ENCODE assay signal across 19 mouse cellular contexts in genomic region chr11:5856479-5857130, GRCm38 (mm10). TPM values are rescaled to one million over a fixed set of nuclear protein-coding genes. Genes with fewer than 3 reads are reported as not detected.
A peak's percentile ranks its signal among the peaks of the same experiment; 100 is the strongest.
DNase-seq lines count a peak whose midpoint lies in the region; ATAC-seq and TF ChIP-seq lines count a peak whose summit lies in the region.
"Had no signal": no experiment of that assay in that cellular context is flagged by ENCODE, and none has a peak within 500 bp of the region (broad histone marks: within the 10 kb centered on the region; RNA-seq: fewer than 3 reads in every experiment).

No protein-coding gene starts in this region.

- TF ChIP-seq CTCF in left cerebral cortex, adult 2 months (IDR thresholded peaks at IDR 0.05) = no peak
- TF ChIP-seq CTCF in embryonic fibroblast, embryonic 13.5 days (IDR thresholded peaks at IDR 0.05; ENCODE audit: borderline replicate concordance, insufficient read depth, low read length) = no peak
- TF ChIP-seq CTCF in stomach, postnatal 0 days (IDR thresholded peaks at IDR 0.05; ENCODE audit: low read depth) = no peak

- H3K27me3 ChIP-seq in stomach, postnatal 0 days (ENCODE audit: control insufficient read depth, insufficient read depth, low read length) = no peaks in the 10 kb centered on the region

- H3K4me2 ChIP-seq in stomach, postnatal 0 days (replicated peaks; ENCODE audit: low read depth) = no peak overlapping the region
- H3K4me2 ChIP-seq: lung, embryonic 15.5 days; midbrain, embryonic 11.5 days had no signal

- 82% methylated on average over 8 of the region's 8 CpGs for WGBS in stomach, postnatal 0 days

- intact Hi-C loops in gastrocnemius, postnatal 14 days (cut with DNase I; ENCODE audit: low total_unique reads) = no loop called here
- intact Hi-C loops in left cerebral cortex, adult 2 months (cut with DNase I) = no loop called here
- intact Hi-C loops in left cerebral cortex, postnatal 36 days (cut with DNase I) = no loop called here

- H3K27ac ChIP-seq in left cerebral cortex, adult 2 months = peak overlapping the region; percentile 60
- H3K27ac ChIP-seq in embryonic fibroblast, embryonic 13.5 days (ENCODE audit: insufficient read depth, low read length) = peak overlapping the region; percentile 91
- 0 out of 2 replicates have a peak overlapping the region, but pooled peaks have one; percentile 24 for H3K27ac ChIP-seq in stomach, postnatal 0 days (replicated peaks)
- H3K27ac ChIP-seq: kidney, postnatal 0 days; liver, embryonic 14.5 days; lung, embryonic 15.5 days; macrophage had no signal

- ATAC-seq in stomach, postnatal 0 days (ENCODE audit: low FRiP score, low TSS enrichment) = no peak
- no peak for ATAC-seq in megakaryocyte progenitor cell, adult 5-6 weeks (replicated peaks; ENCODE audit: poor library complexity)

- H3K9me3 ChIP-seq in stomach, postnatal 0 days (ENCODE audit: control insufficient read depth, low read length) = no peaks in the 10 kb centered on the region
- H3K9me3 ChIP-seq: lung, embryonic 15.5 days had no signal

- peaks cover 26% of the 10 kb centered on the region for H3K4me1 ChIP-seq in embryonic fibroblast, embryonic 13.5 days (ENCODE audit: control insufficient read depth, insufficient read depth, low read length)
- H3K4me1 ChIP-seq in stomach, postnatal 0 days (replicated peaks; ENCODE audit: control insufficient read depth, insufficient read depth) = 0 out of 2 replicates have a peak, but pooled peaks cover 3% of the 10 kb centered on the region

- H3K4me3 ChIP-seq in left cerebral cortex, adult 2 months = no peak overlapping the region
- no peak overlapping the region for H3K4me3 ChIP-seq in embryonic fibroblast, embryonic 13.5 days (ENCODE audit: insufficient read depth, low read length)
- H3K4me3 ChIP-seq in stomach, postnatal 0 days (ENCODE audit: low read depth, low read length) = no peak overlapping the region
- H3K4me3 ChIP-seq: lung, embryonic 15.5 days had no signal

- no peak overlapping the region for H3K9ac ChIP-seq in stomach, postnatal 0 days (ENCODE audit: low read length)
- H3K9ac ChIP-seq: forebrain, postnatal 0 days; liver, embryonic 14.5 days; lung, embryonic 15.5 days had no signal

- TF ChIP-seq EP300 in stomach, postnatal 0 days (optimal IDR thresholded peaks at IDR 0.05) = no peak

- DNase-seq in gastrocnemius, postnatal 25 days = peak; percentile 46
- no peak for DNase-seq in gastrocnemius, postnatal 14 days
- no peak for DNase-seq in left cerebral cortex, adult 2 months (ENCODE audit: extremely low spot score in 1 of 2, low spot score in 2 of 2)
- no peak for DNase-seq in left cerebral cortex, postnatal 36 days (ENCODE audit: low spot score in 2 of 2)
- no peak for DNase-seq in stomach, postnatal 0 days (ENCODE audit: low spot score)
- DNase-seq: forebrain, postnatal 0 days; kidney, adult 11 months; thymus, postnatal 14 days had no signal

- no peaks in the 10 kb centered on the region for H3K36me3 ChIP-seq in stomach, postnatal 0 days (ENCODE audit: control insufficient read depth, insufficient read depth, low read length)
- H3K36me3 ChIP-seq: lung, embryonic 15.5 days had no signal

- no peak for TF ChIP-seq POLR2A in embryonic fibroblast, embryonic 13.5 days (IDR thresholded peaks at IDR 0.05; ENCODE audit: low read depth, low read length)

RNA-seq across cellular contexts. Expression of gene Aebp1, which starts 5.1 kb away (rescaled TPM):
- 10 to 100 TPM; 23.9 to 31.3 TPM for total RNA-seq in gastrocnemius, postnatal 25 days (2021)
- total RNA-seq in gastrocnemius, postnatal 14 days (2021) = 10 to 100 TPM; 30.0 to 33.4 TPM
- total RNA-seq in left cerebral cortex, adult 2 months (2021) = 10 to 100 TPM; 16.5 to 22.8 TPM
- 10 to 100 TPM; 12.4 to 19.1 TPM for total RNA-seq in left cerebral cortex, postnatal 36 days (2021)
- 372 and 444 TPM in 2 replicates for polyA plus RNA-seq in embryonic fibroblast, embryonic 13.5 days (2011; ENCODE audit: insufficient read length, low read depth, missing spikeins)
- polyA plus RNA-seq in stomach, postnatal 0 days (2015; fragmentation: Nextera tagmentation; extraction: Ambion mirVana) = 19.6 and 21.9 TPM in 2 replicates
- not detected in 2 replicates for total RNA-seq in megakaryocyte progenitor cell, adult 5-6 weeks (2015)
- not detected in 2 replicates for total RNA-seq in megakaryocyte progenitor cell, adult 5-6 weeks (2017)

RNA-seq across cellular contexts. Expression of gene Polm, which starts 18.8 kb away (rescaled TPM):
- 1 to 10 TPM; 1.8 to 2.8 TPM for total RNA-seq in gastrocnemius, postnatal 25 days (2021)
- total RNA-seq in gastrocnemius, postnatal 14 days (2021) = 1 to 10 TPM; 2.1 to 3.3 TPM
- total RNA-seq in left cerebral cortex, adult 2 months (2021) = 10 to 100 TPM in 1 of 2 experiments, 1 to 10 TPM in 1; 8.6 to 10.5 TPM
- 10 to 100 TPM in 1 of 2 experiments, 1 to 10 TPM in 1; 8.9 to 13.7 TPM for total RNA-seq in left cerebral cortex, postnatal 36 days (2021)
- 9.9 and 13.0 TPM in 2 replicates for polyA plus RNA-seq in embryonic fibroblast, embryonic 13.5 days (2011; ENCODE audit: insufficient read length, low read depth, missing spikeins)
- polyA plus RNA-seq in stomach, postnatal 0 days (2015; fragmentation: Nextera tagmentation; extraction: Ambion mirVana) = 5.7 and 6.3 TPM in 2 replicates
- total RNA-seq in megakaryocyte progenitor cell, adult 5-6 weeks (2015) = 2.1 and 3.3 TPM in 2 replicates
- total RNA-seq in megakaryocyte progenitor cell, adult 5-6 weeks (2017) = 1.3 and 1.4 TPM in 2 replicates

RNA-seq across cellular contexts. Expression of gene Pold2, which starts 21.5 kb away (rescaled TPM):
- 10 to 100 TPM; 34.8 to 37.6 TPM for total RNA-seq in gastrocnemius, postnatal 25 days (2021)
- total RNA-seq in gastrocnemius, postnatal 14 days (2021) = 10 to 100 TPM; 36.4 to 38.7 TPM
- 10 to 100 TPM; 18.7 to 20.7 TPM for total RNA-seq in left cerebral cortex, adult 2 months (2021)
- 10 to 100 TPM; 18.0 to 19.2 TPM for total RNA-seq in left cerebral cortex, postnatal 36 days (2021)
- polyA plus RNA-seq in embryonic fibroblast, embryonic 13.5 days (2011; ENCODE audit: insufficient read length, low read depth, missing spikeins) = 23.2 and 31.7 TPM in 2 replicates
- polyA plus RNA-seq in stomach, postnatal 0 days (2015; fragmentation: Nextera tagmentation; extraction: Ambion mirVana) = 49.3 and 51.1 TPM in 2 replicates
- 63.9 and 65.8 TPM in 2 replicates for total RNA-seq in megakaryocyte progenitor cell, adult 5-6 weeks (2015)
- 48.4 and 52.0 TPM in 2 replicates for total RNA-seq in megakaryocyte progenitor cell, adult 5-6 weeks (2017)

RNA-seq across cellular contexts. Expression of gene Myl7, which starts 42.0 kb away (rescaled TPM):
- total RNA-seq in gastrocnemius, postnatal 25 days (2021) = not detected
- total RNA-seq in gastrocnemius, postnatal 14 days (2021) = not detected
- not detected for total RNA-seq in left cerebral cortex, adult 2 months (2021)
- not detected for total RNA-seq in left cerebral cortex, postnatal 36 days (2021)
- not detected in 2 replicates for polyA plus RNA-seq in embryonic fibroblast, embryonic 13.5 days (2011; ENCODE audit: insufficient read length, low read depth, missing spikeins)
- 147 and 150 TPM in 2 replicates for polyA plus RNA-seq in stomach, postnatal 0 days (2015; fragmentation: Nextera tagmentation; extraction: Ambion mirVana)
- total RNA-seq in megakaryocyte progenitor cell, adult 5-6 weeks (2015) = not detected in 2 replicates
- not detected in 2 replicates for total RNA-seq in megakaryocyte progenitor cell, adult 5-6 weeks (2017)
- total RNA-seq: adrenal gland, postnatal 14 days; forebrain, postnatal 0 days; layer of hippocampus, adult 8-10 months; left cerebral cortex, postnatal 4 days had no signal
- polyA plus RNA-seq: forebrain, postnatal 0 days; hindbrain, embryonic 16.5 days; macrophage had no signal

RNA-seq across cellular contexts. Expression of gene Pgam2, which starts 53.1 kb away (rescaled TPM):
- total RNA-seq in gastrocnemius, postnatal 25 days (2021) = 1,000 to 10,000 TPM; 3,395 to 3,606 TPM
- 1,000 to 10,000 TPM; 3,325 to 3,362 TPM for total RNA-seq in gastrocnemius, postnatal 14 days (2021)
- 1 to 10 TPM; 5.4 to 9.5 TPM for total RNA-seq in left cerebral cortex, adult 2 months (2021)
- 1 to 10 TPM; 6.0 to 6.6 TPM for total RNA-seq in left cerebral cortex, postnatal 36 days (2021)
- 2.8 TPM in 1 of 2 replicates, not detected in the other for polyA plus RNA-seq in embryonic fibroblast, embryonic 13.5 days (2011; ENCODE audit: insufficient read length, low read depth, missing spikeins)
- polyA plus RNA-seq in stomach, postnatal 0 days (2015; fragmentation: Nextera tagmentation; extraction: Ambion mirVana) = 2.8 and 3.9 TPM in 2 replicates
- not detected in 2 replicates for total RNA-seq in megakaryocyte progenitor cell, adult 5-6 weeks (2015)
- total RNA-seq in megakaryocyte progenitor cell, adult 5-6 weeks (2017) = not detected in 2 replicates
- total RNA-seq: adrenal gland, postnatal 14 days had no signal
- polyA plus RNA-seq: macrophage had no signal

Comparison
In these comparisons a context has a peak if more than half of its experiments do, and no peak if none do; other contexts are left out.
1. H3K27ac ChIP-seq: peak in every context shown above with its lines; median percentile 91 in embryonic fibroblast, embryonic 13.5 days; 60 in left cerebral cortex, adult 2 months; 24 in stomach, postnatal 0 days.
2. RNA of gene Aebp1, which starts 5.1 kb away (total RNA-seq): 30.0 to 33.4 TPM in gastrocnemius, postnatal 14 days, 23.9 to 31.3 TPM in gastrocnemius, postnatal 25 days, 16.5 to 22.8 TPM in left cerebral cortex, adult 2 months and 12.4 to 19.1 TPM in left cerebral cortex, postnatal 36 days; not detected in megakaryocyte progenitor cell, adult 5-6 weeks; every median in the first group is over 10 times any median in the second.